Comparison of ENCODE assay signal across 29 mouse cellular contexts in genomic region chr13:20109987-20110680, GRCm38 (mm10). TPM values are rescaled to one million over a fixed set of nuclear protein-coding genes. Genes with fewer than 3 reads are reported as not detected.
A peak's percentile ranks its signal among the peaks of the same experiment; 100 is the strongest.
DNase-seq lines count a peak whose midpoint lies in the region; ATAC-seq and TF ChIP-seq lines count a peak whose summit lies in the region.
"Had no signal": no experiment of that assay in that cellular context is flagged by ENCODE, and none has a peak within 500 bp of the region (broad histone marks: within the 10 kb centered on the region; RNA-seq: fewer than 3 reads in every experiment).

No protein-coding gene starts in this region.

- no peaks in the 10 kb centered on the region for H3K9me3 ChIP-seq in midbrain, embryonic 15.5 days
- H3K9me3 ChIP-seq in midbrain, postnatal 0 days (ENCODE audit: low read length): no peaks in the 10 kb centered on the region
- no peaks in the 10 kb centered on the region for H3K9me3 ChIP-seq in forebrain, embryonic 15.5 days
- H3K9me3 ChIP-seq: embryonic facial prominence, embryonic 12.5 days; hindbrain, embryonic 12.5 days; intestine, embryonic 15.5 days; limb, embryonic 12.5 days; neural tube, embryonic 13.5 days had no signal

- DNase-seq in gastrocnemius, adult 2 months: no peak
- DNase-seq in gastrocnemius, adult 8-10 months (ENCODE audit: low spot score in 2 of 2): no peak
- DNase-seq in midbrain, postnatal 0 days (ENCODE audit: low spot score): no peak
- no peak for DNase-seq in frontal cortex, postnatal 10 days (ENCODE audit: low spot score in 2 of 2)
- DNase-seq: cerebellum, adult 9-10 months; cerebellum, postnatal 36 days; gastrocnemius, postnatal 14 days; heart, postnatal 36 days; kidney, adult 2 months; kidney, postnatal 36 days; lung, postnatal 14 days; right cerebral cortex, postnatal 4 days; thymus, adult 18-20 months; thymus, postnatal 25 days had no signal

- H3K27me3 ChIP-seq in midbrain, embryonic 15.5 days (replicated peaks): no peaks in the 10 kb centered on the region
- H3K27me3 ChIP-seq in midbrain, postnatal 0 days (ENCODE audit: insufficient read depth, low read length): no peaks in the 10 kb centered on the region
- H3K27me3 ChIP-seq in forebrain, embryonic 15.5 days: peaks cover 52% of the 10 kb centered on the region
- H3K27me3 ChIP-seq: embryonic facial prominence, embryonic 12.5 days; hindbrain, embryonic 12.5 days; intestine, embryonic 15.5 days; limb, embryonic 12.5 days; neural tube, embryonic 13.5 days had no signal

- 59% methylated on average over 11 of the region's 11 CpGs for WGBS in midbrain, embryonic 15.5 days
- WGBS in midbrain, postnatal 0 days: 59% methylated on average over 11 of the region's 11 CpGs
- WGBS in forebrain, embryonic 15.5 days: 50% methylated on average over 11 of the region's 11 CpGs

- H3K27ac ChIP-seq in gastrocnemius, adult 2 months: peak overlapping the region; percentile 29
- no peak overlapping the region for H3K27ac ChIP-seq in midbrain, embryonic 15.5 days
- H3K27ac ChIP-seq in midbrain, postnatal 0 days (ENCODE audit: low read depth, low read length): no peak overlapping the region
- peak overlapping the region; percentile 3; the same call in 1 of the 2 replicates for H3K27ac ChIP-seq in forebrain, embryonic 15.5 days (replicated peaks)
- H3K27ac ChIP-seq: embryonic facial prominence, embryonic 12.5 days; hindbrain, embryonic 12.5 days; hindbrain, postnatal 0 days; intestine, embryonic 15.5 days; layer of hippocampus, adult 2 months; left cerebral cortex, adult 2 months; limb, embryonic 12.5 days; neural tube, embryonic 13.5 days; stomach, postnatal 0 days had no signal

- intact Hi-C loops in gastrocnemius, adult 2 months (cut with DNase I): no loop called here

- no peak for TF ChIP-seq CTCF in gastrocnemius, adult 2 months (IDR thresholded peaks at IDR 0.05)
- no peak for TF ChIP-seq CTCF in midbrain, postnatal 0 days (IDR thresholded peaks at IDR 0.05)

- ATAC-seq in midbrain, embryonic 15.5 days (replicated peaks): peak; percentile 71
- ATAC-seq in midbrain, postnatal 0 days (ENCODE audit: low FRiP score): no peak
- peak; percentile 78 for ATAC-seq in forebrain, embryonic 15.5 days (replicated peaks)
- ATAC-seq in megakaryocyte-erythroid progenitor cell, adult 5-6 weeks (replicated peaks; ENCODE audit: low FRiP score, low TSS enrichment, poor library complexity, severe bottlenecking): peak; percentile 92
- ATAC-seq: CD4-positive, CD25-positive, alpha-beta regulatory T cell, adult 4 months; hindbrain, postnatal 0 days; intestine, embryonic 15.5 days had no signal

- no peak overlapping the region for H3K4me3 ChIP-seq in gastrocnemius, adult 2 months
- no peak overlapping the region for H3K4me3 ChIP-seq in midbrain, embryonic 15.5 days
- no peak overlapping the region for H3K4me3 ChIP-seq in midbrain, postnatal 0 days (ENCODE audit: low read depth, low read length)
- no peak overlapping the region for H3K4me3 ChIP-seq in forebrain, embryonic 15.5 days
- H3K4me3 ChIP-seq: embryonic facial prominence, embryonic 12.5 days; hindbrain, embryonic 12.5 days; intestine, embryonic 15.5 days; layer of hippocampus, adult 2 months; left cerebral cortex, adult 2 months; limb, embryonic 12.5 days; neural tube, embryonic 13.5 days had no signal

- peaks cover 9% of the 10 kb centered on the region for H3K4me1 ChIP-seq in midbrain, embryonic 15.5 days
- no peaks in the 10 kb centered on the region for H3K4me1 ChIP-seq in midbrain, postnatal 0 days (ENCODE audit: insufficient read depth, low read length)
- peaks cover 8% of the 10 kb centered on the region for H3K4me1 ChIP-seq in forebrain, embryonic 15.5 days
- H3K4me1 ChIP-seq: limb, embryonic 12.5 days had no signal

- H3K4me2 ChIP-seq in midbrain, embryonic 15.5 days: no peak overlapping the region
- no peak overlapping the region for H3K4me2 ChIP-seq in midbrain, postnatal 0 days (ENCODE audit: low read depth, low read length, poor library complexity, severe bottlenecking)
- no peak overlapping the region for H3K4me2 ChIP-seq in forebrain, embryonic 15.5 days (replicated peaks)
- H3K4me2 ChIP-seq: embryonic facial prominence, embryonic 12.5 days; heart, embryonic 11.5 days; hindbrain, embryonic 12.5 days; intestine, embryonic 15.5 days; limb, embryonic 12.5 days; liver, embryonic 11.5 days; neural tube, embryonic 13.5 days had no signal

- no peak overlapping the region for H3K9ac ChIP-seq in midbrain, embryonic 15.5 days
- H3K9ac ChIP-seq in midbrain, postnatal 0 days (replicated peaks; ENCODE audit: low read length, poor library complexity, severe bottlenecking): no peak overlapping the region
- no peak overlapping the region for H3K9ac ChIP-seq in forebrain, embryonic 15.5 days (replicated peaks)
- H3K9ac ChIP-seq: embryonic facial prominence, embryonic 12.5 days; hindbrain, embryonic 12.5 days; intestine, embryonic 15.5 days; limb, embryonic 12.5 days; neural tube, embryonic 13.5 days had no signal

- no peaks in the 10 kb centered on the region for H3K36me3 ChIP-seq in midbrain, embryonic 15.5 days (replicated peaks)
- H3K36me3 ChIP-seq in midbrain, postnatal 0 days (ENCODE audit: insufficient read depth, low read length): no peaks in the 10 kb centered on the region
- no peaks in the 10 kb centered on the region for H3K36me3 ChIP-seq in forebrain, embryonic 15.5 days
- H3K36me3 ChIP-seq: embryonic facial prominence, embryonic 12.5 days; hindbrain, embryonic 12.5 days; intestine, embryonic 15.5 days; limb, embryonic 12.5 days; neural tube, embryonic 13.5 days had no signal

RNA-seq across cellular contexts. Expression of gene Elmo1, which starts 19.7 kb away (rescaled TPM):
- 1 to 10 TPM; 4.1 to 4.3 TPM for total RNA-seq in gastrocnemius, adult 2 months (2021)
- 1 to 10 TPM; 1.3 to 3.7 (median 2.4) TPM for total RNA-seq in gastrocnemius, adult 8-10 months (2022)
- 37.3 and 38.3 TPM in 2 replicates for polyA plus RNA-seq in midbrain, embryonic 15.5 days (2015; fragmentation: Nextera tagmentation; extraction: Ambion mirVana)
- total RNA-seq in midbrain, postnatal 0 days (2014; rRNA removed): 31.9 and 36.4 TPM in 2 replicates
- polyA plus RNA-seq in midbrain, postnatal 0 days (2015; fragmentation: Nextera tagmentation; extraction: Ambion mirVana): 35.0 and 35.2 TPM in 2 replicates
- polyA plus RNA-seq in forebrain, embryonic 15.5 days (2015; fragmentation: Nextera tagmentation; extraction: Ambion mirVana): 31.5 and 34.9 TPM in 2 replicates
- 23.4 and 35.0 TPM in 2 replicates for total RNA-seq in megakaryocyte-erythroid progenitor cell, adult 5-6 weeks (2014; fragmentation: Nextera tagmentation)
- 13.0 and 17.2 TPM in 2 replicates for total RNA-seq in megakaryocyte-erythroid progenitor cell, adult 5-6 weeks (2017)

Comparison
In these comparisons a context has a peak if more than half of its experiments do, and no peak if none do; other contexts are left out.
1. H3K27ac ChIP-seq: peak in gastrocnemius, adult 2 months (single experiment) and forebrain, embryonic 15.5 days (single experiment); none in midbrain, embryonic 15.5 days (single experiment) and midbrain, postnatal 0 days (single experiment).